Mouse (Mus musculus) liver, adult (tissue): ENCODE data around the gene Arnt.
A peak's percentile ranks its signal among the peaks of the same experiment; 100 is the strongest.

Experiments
- GATA4 ChIP-seq: IDR thresholded peaks from 2 replicates; pipeline ENCODE4 v1.6.1; 2014; ENCODE audit warnings: mild to moderate bottlenecking, low read length; ENCODE audit not compliant: insufficient replicate concordance

Arnt gene

DNA sequence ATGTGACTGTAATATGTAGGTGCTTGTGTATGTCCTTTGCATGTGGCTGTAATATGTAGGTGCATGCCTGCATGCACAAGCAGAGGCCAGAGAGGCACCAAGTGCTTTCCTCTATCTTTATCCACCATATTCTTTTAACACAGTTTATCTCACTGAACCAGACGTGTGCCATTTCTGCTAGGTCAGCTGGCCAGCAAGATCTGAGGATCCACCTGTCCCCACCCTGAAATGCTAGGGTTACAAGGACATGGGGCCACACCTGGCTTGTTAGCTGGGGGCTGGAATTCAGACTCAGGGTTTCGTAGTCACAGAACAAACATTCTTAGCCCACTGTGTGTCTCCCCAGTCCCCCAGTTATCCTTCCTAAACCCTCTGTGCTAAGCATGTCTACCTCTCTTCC lies 85.1 kb downstream of the Arnt start:
- no peak for TF ChIP-seq GATA4

GRCm38 (mm10) chr3:95520100-95520499 lies 85.9 kb downstream of the Arnt start:
- TF ChIP-seq GATA4, result no peak

DNA sequence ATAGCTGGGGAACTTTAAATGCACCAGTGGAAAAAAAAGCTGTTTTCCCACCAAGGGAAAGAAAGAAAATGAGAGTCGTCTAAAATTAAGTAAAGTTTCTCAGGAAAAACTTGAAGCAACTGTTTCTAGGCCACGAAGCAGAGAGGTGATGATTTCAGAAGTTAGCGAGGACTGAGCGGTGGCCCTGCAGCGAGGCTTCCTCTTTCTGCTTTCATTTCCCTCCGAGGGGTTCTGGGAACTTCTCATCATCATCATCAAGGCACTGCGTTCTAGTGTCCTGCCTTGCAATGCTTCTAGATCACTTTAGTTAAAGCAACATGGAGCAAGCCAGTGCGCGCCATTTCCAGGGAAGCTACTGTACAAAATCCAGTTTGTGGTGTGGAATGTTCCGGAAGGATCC lies 87.0 kb downstream of the Arnt start:
- no peak for TF ChIP-seq GATA4

DNA sequence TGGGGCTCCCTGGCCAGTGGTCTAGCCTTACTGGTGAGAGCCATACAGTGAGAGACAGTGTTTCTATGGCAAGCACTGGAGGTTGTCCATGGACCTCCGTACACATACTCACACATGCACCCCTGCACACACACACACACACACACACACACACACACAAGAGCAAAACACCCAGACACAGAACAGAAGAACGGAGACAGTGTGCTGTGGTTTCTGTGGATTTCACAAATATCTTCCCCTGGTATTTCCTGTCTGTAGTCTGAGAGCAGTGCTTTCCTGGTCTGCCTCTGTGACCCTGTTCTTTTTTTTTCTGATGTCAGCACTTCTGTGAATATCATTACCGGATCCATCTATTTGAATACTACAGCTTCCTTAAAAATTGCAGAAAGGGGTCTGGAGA lies 89.5 kb downstream of the Arnt start:
- TF ChIP-seq GATA4, result peak; percentile 56; the same call in 1 of the 2 replicates

GRCm38 (mm10) chr3:95524673-95525072 lies 90.5 kb downstream of the Arnt start:
- no peak for TF ChIP-seq GATA4

DNA sequence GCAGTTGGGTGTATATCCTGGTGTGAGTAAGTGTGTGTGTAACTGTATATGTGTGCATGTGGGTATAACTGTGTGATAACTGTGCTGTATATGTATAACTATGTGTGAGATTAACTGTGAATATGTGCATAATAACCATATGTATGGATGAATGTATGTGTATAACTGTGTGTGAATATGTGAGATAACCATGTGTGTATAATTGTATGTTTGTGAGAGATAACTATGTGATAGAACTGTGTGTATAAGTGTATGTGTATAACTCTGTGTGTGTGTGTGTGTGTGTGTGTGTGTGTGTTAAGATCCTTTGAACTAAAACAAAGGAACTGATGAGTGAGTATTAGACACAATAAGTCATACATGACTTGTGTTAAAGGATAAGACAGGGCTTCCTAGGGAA lies 91.9 kb downstream of the Arnt start:
- TF ChIP-seq GATA4, result no peak

- TF ChIP-seq GATA4, result no peak
Measured at GRCm38 (mm10) chr3:95526622-95527211, 92.5 kb downstream of the Arnt start, which contains the start of gene Ctss. Gene Ctss, plus strand, starts transcription at chr3:95526786.

DNA sequence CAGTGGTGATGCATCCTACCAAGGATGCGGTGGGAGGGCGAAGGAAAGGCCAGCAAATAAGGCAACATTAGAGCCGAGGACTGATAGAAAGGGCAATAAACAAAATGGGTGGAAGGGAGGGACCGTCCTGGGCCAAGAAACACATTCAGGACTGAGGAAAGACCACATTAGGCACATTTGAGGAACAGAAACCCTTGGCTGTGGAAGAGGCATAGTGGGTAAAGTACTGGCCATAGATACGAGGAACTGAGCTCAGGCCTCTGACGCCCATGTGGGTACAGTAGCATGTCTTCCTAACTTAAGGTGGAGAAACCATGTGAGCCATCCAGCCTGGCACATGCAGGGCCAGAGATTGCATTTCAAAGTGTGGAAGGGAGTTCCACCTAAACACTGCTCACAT lies 95.6 kb downstream of the Arnt start:
- TF ChIP-seq GATA4, result no peak

GRCm38 (mm10) chr3:95531025-95531424 lies 96.8 kb downstream of the Arnt start:
- TF ChIP-seq GATA4, result no peak

DNA sequence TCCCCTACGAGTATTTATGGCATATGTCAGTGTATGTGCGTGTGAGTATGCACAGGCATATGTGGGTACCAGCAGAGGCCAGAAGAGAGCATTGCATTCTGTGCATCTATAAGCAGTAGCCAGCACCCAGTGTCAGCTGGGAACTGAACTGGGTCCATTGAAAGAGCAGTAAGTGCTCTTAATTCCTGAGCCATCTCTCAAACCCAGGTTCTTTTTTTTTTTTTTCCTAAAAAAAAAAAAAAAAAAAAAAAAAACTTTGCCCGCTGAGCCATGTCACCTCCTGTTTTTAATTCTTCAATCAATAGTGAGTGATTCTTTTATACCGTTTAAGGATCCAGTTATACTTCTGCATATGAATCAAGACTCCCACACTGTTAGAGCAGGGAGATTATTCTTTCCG lies 99.2 kb downstream of the Arnt start:
- TF ChIP-seq GATA4, result no peak

GRCm38 (mm10) chr3:95534927-95535326 lies 100.7 kb downstream of the Arnt start:
- no peak for TF ChIP-seq GATA4

DNA sequence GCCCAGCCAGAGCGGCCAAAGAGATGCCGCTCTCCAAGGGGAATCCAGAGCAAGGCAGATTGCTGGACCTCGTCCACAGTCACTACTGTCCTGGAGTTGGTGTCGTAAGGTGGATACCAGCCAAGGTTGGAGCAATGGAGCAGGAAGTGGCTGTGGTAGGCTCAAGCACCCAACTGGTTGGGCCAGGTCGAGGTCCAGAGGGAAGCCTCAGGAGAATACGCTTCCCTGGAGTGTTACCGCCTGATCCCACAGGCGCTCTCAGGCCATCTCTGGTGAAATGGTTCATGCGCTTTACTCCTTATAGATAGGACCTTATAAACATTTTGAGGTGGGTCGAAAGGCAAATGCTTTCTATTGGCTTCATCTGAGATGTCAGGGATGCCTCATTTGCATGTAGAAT lies 104.7 kb downstream of the Arnt start:
- no peak for TF ChIP-seq GATA4

DNA sequence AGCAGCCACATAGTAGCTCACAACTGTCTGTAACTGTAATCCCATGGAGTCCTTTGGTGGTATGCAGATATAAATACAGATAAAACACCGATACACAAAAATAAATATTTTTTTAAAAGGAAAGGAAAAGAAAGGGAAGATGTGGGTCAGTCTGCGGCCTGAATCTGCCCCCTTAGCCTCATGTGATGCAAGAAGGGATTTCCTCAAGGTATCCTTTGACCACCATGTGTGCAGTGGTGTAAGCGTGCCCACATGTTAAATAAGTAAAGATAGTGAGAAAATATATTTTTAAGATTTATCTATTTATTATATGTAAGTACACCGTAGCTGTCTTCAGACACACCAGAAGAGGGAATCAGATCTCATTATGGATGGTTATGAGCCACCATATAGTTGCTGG lies 105.6 kb downstream of the Arnt start:
- no peak for TF ChIP-seq GATA4

- TF ChIP-seq GATA4, result no peak
Measured at GRCm38 (mm10) chr3:95542171-95542570, 108.0 kb downstream of the Arnt start.

DNA sequence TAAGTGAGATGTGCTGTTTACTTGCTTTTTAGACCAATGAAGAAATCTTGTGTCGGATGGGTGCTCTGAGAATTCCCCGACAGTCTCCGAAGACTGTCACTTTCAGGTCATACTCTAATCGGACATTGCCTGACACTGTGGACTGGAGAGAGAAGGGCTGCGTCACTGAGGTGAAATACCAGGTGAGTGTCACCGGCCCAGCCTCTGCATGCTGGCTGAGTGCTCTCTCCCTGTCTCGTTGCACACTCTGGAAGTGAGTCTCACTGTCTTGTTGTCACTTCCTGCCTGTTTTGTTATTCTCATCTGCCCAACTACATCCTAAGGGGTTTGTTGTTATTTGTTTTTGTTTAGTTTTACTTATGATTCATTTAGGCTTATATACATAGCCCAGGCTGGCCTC lies 108.8 kb downstream of the Arnt start:
- TF ChIP-seq GATA4, result no peak
